Mouse (Mus musculus): ENCODE data around the gene Bcl2. TPM values are rescaled to one million over a fixed set of nuclear protein-coding genes. Genes with fewer than 3 reads are reported as not detected.
"Not testable (repeated sequence)": the region's sequence is repeated elsewhere in the genome, so short reads cannot be mapped to it uniquely, and the experiment has no call there.

Gene Bcl2
- polyA plus RNA-seq, 1 experiment from 2014 or later = 13.4 TPM

GRCm38 (mm10) chr1:106552856-106553255, 161.2 kb downstream of the Bcl2 start:
- Histone ChIP-seq H3K9ac (ENCODE audit: low read length) (no peak overlapping the region), H3K9me3 (ENCODE audit: control insufficient read depth, low read length) (no peaks in the 10 kb centered on the region), H3K4me2 (ENCODE audit: low read length) (no peak overlapping the region), H3K27me3 (replicated peaks; ENCODE audit: control insufficient read depth, insufficient read depth, low read length) (no peaks in the 10 kb centered on the region), H3K36me3 (ENCODE audit: control insufficient read depth, insufficient read depth, low read length) (no peaks in the 10 kb centered on the region), H3K4me3 (ENCODE audit: low read depth, low read length) (no peak overlapping the region), H3K27ac (ENCODE audit: low read depth) (peak overlapping the region; percentile 35; the same call in 1 of the 2 replicates), H3K4me1 (replicated peaks; ENCODE audit: control insufficient read depth, insufficient read depth, low read length) (peaks cover 19% of the 10 kb centered on the region)
- DNase-seq (ENCODE audit: low spot score) (peak; percentile 58), ATAC-seq (replicated peaks; ENCODE audit: low FRiP score, low TSS enrichment, low read depth) (no peak)
- 37% methylated on average over 7 of the region's 7 CpGs for WGBS

GRCm38 (mm10) chr1:106550580-106550979, 163.5 kb downstream of the Bcl2 start:
- no peak overlapping the region for H3K9ac ChIP-seq (ENCODE audit: low read length)
- no peak for DNase-seq (ENCODE audit: low spot score)
- H3K27ac ChIP-seq (ENCODE audit: low read depth) = no peak overlapping the region
- H3K4me1 ChIP-seq (replicated peaks; ENCODE audit: control insufficient read depth, insufficient read depth, low read length) = peaks cover 19% of the 10 kb centered on the region
- ATAC-seq (replicated peaks; ENCODE audit: low FRiP score, low TSS enrichment, low read depth) = no peak
- H3K27me3 ChIP-seq (replicated peaks; ENCODE audit: control insufficient read depth, insufficient read depth, low read length) = no peaks in the 10 kb centered on the region
- H3K4me2 ChIP-seq (ENCODE audit: low read length) = no peak overlapping the region
- no peaks in the 10 kb centered on the region for H3K36me3 ChIP-seq (ENCODE audit: control insufficient read depth, insufficient read depth, low read length)
- H3K4me3 ChIP-seq (ENCODE audit: low read depth, low read length) = no peak overlapping the region
- H3K9me3 ChIP-seq (ENCODE audit: control insufficient read depth, low read length) = no peaks in the 10 kb centered on the region
- 70% methylated on average over 3 of the region's 3 CpGs for WGBS

GRCm38 (mm10) chr1:106549025-106549424, 165.0 kb downstream of the Bcl2 start:
- no peaks in the 10 kb centered on the region for H3K9me3 ChIP-seq (ENCODE audit: control insufficient read depth, low read length)
- no peak overlapping the region for H3K9ac ChIP-seq (ENCODE audit: low read length)
- ATAC-seq (replicated peaks; ENCODE audit: low FRiP score, low TSS enrichment, low read depth) = no peak
- H3K4me1 ChIP-seq (replicated peaks; ENCODE audit: control insufficient read depth, insufficient read depth, low read length) = peaks cover 14% of the 10 kb centered on the region
- H3K4me2 ChIP-seq (ENCODE audit: low read length) = no peak overlapping the region
- 0 out of 2 replicates have a peak overlapping the region, but pooled peaks have one; percentile 2 for H3K27ac ChIP-seq (ENCODE audit: low read depth)
- WGBS = 67% methylated on average over 5 of the region's 5 CpGs
- no peaks in the 10 kb centered on the region for H3K27me3 ChIP-seq (replicated peaks; ENCODE audit: control insufficient read depth, insufficient read depth, low read length)
- DNase-seq (ENCODE audit: low spot score) = no peak
- H3K36me3 ChIP-seq (ENCODE audit: control insufficient read depth, insufficient read depth, low read length) = no peaks in the 10 kb centered on the region
- H3K4me3 ChIP-seq (ENCODE audit: low read depth, low read length) = no peak overlapping the region

- H3K9ac ChIP-seq (ENCODE audit: low read length) = no peak overlapping the region
- DNase-seq (ENCODE audit: low spot score) (no peak), ATAC-seq (replicated peaks; ENCODE audit: low FRiP score, low TSS enrichment, low read depth) (no peak)
- no peaks in the 10 kb centered on the region; the same call in 1 of the 2 replicates for H3K4me1 ChIP-seq (replicated peaks; ENCODE audit: control insufficient read depth, insufficient read depth, low read length)
- no peaks in the 10 kb centered on the region for H3K27me3 ChIP-seq (replicated peaks; ENCODE audit: control insufficient read depth, insufficient read depth, low read length)
- no peaks in the 10 kb centered on the region for H3K36me3 ChIP-seq (ENCODE audit: control insufficient read depth, insufficient read depth, low read length)
- no peaks in the 10 kb centered on the region for H3K9me3 ChIP-seq (ENCODE audit: control insufficient read depth, low read length)
- no peak overlapping the region for H3K4me3 ChIP-seq (ENCODE audit: low read depth, low read length)
- 67% methylated on average over 6 of the region's 6 CpGs for WGBS
- no peak overlapping the region for H3K4me2 ChIP-seq (ENCODE audit: low read length)
- H3K27ac ChIP-seq (ENCODE audit: low read depth) = no peak overlapping the region
Observed at GRCm38 (mm10) chr1:106544817-106545612, 169.1 kb downstream of the Bcl2 start.

GRCm38 (mm10) chr1:106542731-106543130, 171.3 kb downstream of the Bcl2 start:
- Histone ChIP-seq H3K4me3 (ENCODE audit: low read depth, low read length) (no peak overlapping the region), H3K9ac (ENCODE audit: low read length) (no peak overlapping the region), H3K4me1 (replicated peaks; ENCODE audit: control insufficient read depth, insufficient read depth, low read length) (no peaks in the 10 kb centered on the region; the same call in 1 of the 2 replicates), H3K27ac (ENCODE audit: low read depth) (no peak overlapping the region), H3K4me2 (ENCODE audit: low read length) (no peak overlapping the region), H3K27me3 (replicated peaks; ENCODE audit: control insufficient read depth, insufficient read depth, low read length) (no peaks in the 10 kb centered on the region), H3K9me3 (ENCODE audit: control insufficient read depth, low read length) (no peaks in the 10 kb centered on the region), H3K36me3 (ENCODE audit: control insufficient read depth, insufficient read depth, low read length) (no peaks in the 10 kb centered on the region)
- DNase-seq (ENCODE audit: low spot score) (peak; percentile 64), ATAC-seq (replicated peaks; ENCODE audit: low FRiP score, low TSS enrichment, low read depth) (no peak)
- WGBS = 36% methylated on average over 5 of the region's 5 CpGs

- no peaks in the 10 kb centered on the region for H3K36me3 ChIP-seq (ENCODE audit: control insufficient read depth, insufficient read depth, low read length)
- H3K4me2 ChIP-seq (ENCODE audit: low read length) = no peak overlapping the region
- DNase-seq (ENCODE audit: low spot score) = no peak
- no peak for ATAC-seq (replicated peaks; ENCODE audit: low FRiP score, low TSS enrichment, low read depth)
- no peaks in the 10 kb centered on the region; the same call in 1 of the 2 replicates for H3K4me1 ChIP-seq (replicated peaks; ENCODE audit: control insufficient read depth, insufficient read depth, low read length)
- H3K4me3 ChIP-seq (ENCODE audit: low read depth, low read length) = no peak overlapping the region
- H3K27ac ChIP-seq (ENCODE audit: low read depth) = no peak overlapping the region
- 77% methylated on average over 8 of the region's 8 CpGs for WGBS
- no peaks in the 10 kb centered on the region for H3K27me3 ChIP-seq (replicated peaks; ENCODE audit: control insufficient read depth, insufficient read depth, low read length)
- H3K9me3 ChIP-seq (ENCODE audit: control insufficient read depth, low read length) = no peaks in the 10 kb centered on the region
- no peak overlapping the region for H3K9ac ChIP-seq (ENCODE audit: low read length)
Observed at GRCm38 (mm10) chr1:106541851-106542250, 172.2 kb downstream of the Bcl2 start.

- H3K27ac ChIP-seq (ENCODE audit: low read depth) = no peak overlapping the region
- no peak for DNase-seq (ENCODE audit: low spot score)
- H3K36me3 ChIP-seq (ENCODE audit: control insufficient read depth, insufficient read depth, low read length) = no peaks in the 10 kb centered on the region
- H3K27me3 ChIP-seq (replicated peaks; ENCODE audit: control insufficient read depth, insufficient read depth, low read length) = no peaks in the 10 kb centered on the region
- no peak overlapping the region for H3K9ac ChIP-seq (ENCODE audit: low read length)
- no peaks in the 10 kb centered on the region; the same call in 1 of the 2 replicates for H3K4me1 ChIP-seq (replicated peaks; ENCODE audit: control insufficient read depth, insufficient read depth, low read length)
- H3K4me3 ChIP-seq (ENCODE audit: low read depth, low read length) = no peak overlapping the region
- ATAC-seq (replicated peaks; ENCODE audit: low FRiP score, low TSS enrichment, low read depth) = no peak
- no peak overlapping the region for H3K4me2 ChIP-seq (ENCODE audit: low read length)
- 64% methylated on average over 3 of the region's 3 CpGs for WGBS
- no peaks in the 10 kb centered on the region for H3K9me3 ChIP-seq (ENCODE audit: control insufficient read depth, low read length)
Observed at GRCm38 (mm10) chr1:106540130-106540529, 173.9 kb downstream of the Bcl2 start.

- ATAC-seq (replicated peaks; ENCODE audit: low FRiP score, low TSS enrichment, low read depth) = no peak
Observed at GRCm38 (mm10) chr1:106539029-106539428, 175.0 kb downstream of the Bcl2 start.

GRCm38 (mm10) chr1:106534835-106535234, 179.2 kb downstream of the Bcl2 start:
- H3K27ac ChIP-seq (ENCODE audit: low read depth); H3K27me3 ChIP-seq (replicated peaks; ENCODE audit: control insufficient read depth, insufficient read depth, low read length); DNase-seq (ENCODE audit: low spot score); H3K36me3 ChIP-seq (ENCODE audit: control insufficient read depth, insufficient read depth, low read length); H3K4me2 ChIP-seq (ENCODE audit: low read length); ATAC-seq (replicated peaks; ENCODE audit: low FRiP score, low TSS enrichment, low read depth); H3K9ac ChIP-seq (ENCODE audit: low read length); H3K9me3 ChIP-seq (ENCODE audit: control insufficient read depth, low read length); H3K4me3 ChIP-seq (ENCODE audit: low read depth, low read length); H3K4me1 ChIP-seq (replicated peaks; ENCODE audit: control insufficient read depth, insufficient read depth, low read length): not testable (repeated sequence)
- WGBS = 89% methylated on average over 3 of the region's 3 CpGs

More at GRCm38 (mm10) chr1:106539029-106539428, 175.0 kb downstream of the Bcl2 start:
- no peak for DNase-seq (ENCODE audit: low spot score)
- H3K27me3 ChIP-seq (replicated peaks; ENCODE audit: control insufficient read depth, insufficient read depth, low read length) = no peaks in the 10 kb centered on the region
- H3K4me3 ChIP-seq (ENCODE audit: low read depth, low read length) = no peak overlapping the region
- WGBS = 75% methylated on average over 1 of the region's 1 CpGs
- H3K9ac ChIP-seq (ENCODE audit: low read length) = no peak overlapping the region
- H3K4me2 ChIP-seq (ENCODE audit: low read length) = no peak overlapping the region
- no peaks in the 10 kb centered on the region for H3K9me3 ChIP-seq (ENCODE audit: control insufficient read depth, low read length)
- no peaks in the 10 kb centered on the region for H3K36me3 ChIP-seq (ENCODE audit: control insufficient read depth, insufficient read depth, low read length)
- no peak overlapping the region for H3K27ac ChIP-seq (ENCODE audit: low read depth)
- H3K4me1 ChIP-seq (replicated peaks; ENCODE audit: control insufficient read depth, insufficient read depth, low read length) = no peaks in the 10 kb centered on the region; the same call in 1 of the 2 replicates

All from intestine, embryonic 14.5 days (tissue).